Mouse (Mus musculus) urinary bladder, postnatal 25 days (tissue): ENCODE results near the gene Itih2.

Experiments
- DNase-seq: peaks from one replicate; pipeline ENCODE4 v3.0.0; 2022; ENCODE audit warnings: low spot score

The Itih2 gene

DNA sequence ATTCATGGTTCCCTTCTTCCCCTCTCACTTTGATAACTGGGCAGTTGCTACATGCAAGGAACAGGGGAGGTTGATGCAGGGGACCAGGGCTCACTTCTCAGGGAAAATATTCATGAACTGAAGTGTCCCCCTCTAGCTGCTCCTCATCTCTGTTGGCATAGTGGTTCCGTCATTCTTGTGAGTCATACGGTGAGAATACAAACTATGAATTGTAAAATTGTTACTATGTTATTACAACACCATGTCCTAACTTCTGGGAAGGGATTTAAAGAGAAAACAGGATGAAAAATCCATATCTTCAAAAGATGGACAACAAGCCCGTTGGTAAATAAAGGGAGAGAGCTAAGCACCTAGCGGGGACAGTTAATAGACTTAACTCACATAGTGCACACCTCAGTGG, at the start of gene Itih2:
Itih2 (minus strand) TSS at position 101 of the 400 bp plus-strand sequence.
- DNase-seq, result no peak

DNA sequence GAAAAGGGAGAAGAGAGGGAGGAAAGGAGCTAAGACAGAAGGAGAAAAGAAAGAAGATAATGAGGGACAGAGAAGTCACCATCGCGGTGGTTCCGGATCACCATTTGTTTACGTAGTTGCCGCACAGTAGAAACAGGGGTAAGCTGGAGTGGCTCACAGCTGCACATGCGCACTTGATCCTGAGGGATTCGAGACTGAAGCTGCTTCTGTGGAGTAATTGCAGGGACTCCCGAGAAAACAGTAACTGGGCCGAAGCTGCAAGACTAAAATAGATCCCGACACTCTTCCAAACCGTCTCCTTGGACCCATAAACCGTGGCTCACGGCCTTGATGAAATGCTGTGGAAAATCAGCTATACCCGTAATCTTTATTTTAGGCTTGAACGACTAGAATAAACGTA, 38.8 kb upstream of the Itih2 start:
- no peak for DNase-seq

DNA sequence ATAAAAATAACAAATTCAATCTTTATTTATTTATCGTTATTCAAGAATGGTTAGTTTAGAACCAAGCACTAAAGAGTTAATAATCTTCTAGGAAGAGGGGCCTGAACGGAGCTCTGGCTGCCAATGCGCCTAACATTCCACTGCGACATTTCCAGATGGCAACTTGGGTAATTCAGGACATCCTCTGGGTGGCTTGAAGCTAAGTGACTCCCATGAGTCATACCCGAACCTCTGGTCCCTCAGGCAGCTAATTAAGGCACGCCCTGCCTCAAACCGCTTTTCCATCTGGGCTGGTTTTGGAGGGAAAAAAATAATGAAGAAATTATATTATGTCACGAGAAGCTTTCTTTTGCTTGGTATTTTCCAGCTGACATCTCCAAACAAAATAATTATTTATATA, 36.8 kb upstream of the Itih2 start:
- no peak for DNase-seq

DNA sequence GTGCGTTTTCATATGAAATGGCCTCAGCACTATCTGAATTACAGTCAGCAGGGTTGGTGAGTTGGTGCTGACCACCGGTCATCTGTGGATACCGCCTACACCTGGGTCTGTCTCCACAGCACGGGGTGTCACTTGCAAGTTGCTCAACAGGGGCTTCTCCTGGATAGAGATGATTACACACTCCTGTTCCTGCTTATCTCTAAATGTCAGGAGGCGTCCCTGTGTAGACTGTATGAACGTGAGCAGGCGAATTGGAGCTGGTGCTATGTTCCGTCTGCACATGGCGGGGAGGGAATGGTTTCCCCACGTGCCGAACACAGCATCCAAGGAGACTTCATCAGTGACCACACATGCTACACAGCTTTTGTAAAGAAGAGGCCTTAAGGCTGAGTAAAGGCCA, 36.1 kb upstream of the Itih2 start:
- no peak for DNase-seq

DNA sequence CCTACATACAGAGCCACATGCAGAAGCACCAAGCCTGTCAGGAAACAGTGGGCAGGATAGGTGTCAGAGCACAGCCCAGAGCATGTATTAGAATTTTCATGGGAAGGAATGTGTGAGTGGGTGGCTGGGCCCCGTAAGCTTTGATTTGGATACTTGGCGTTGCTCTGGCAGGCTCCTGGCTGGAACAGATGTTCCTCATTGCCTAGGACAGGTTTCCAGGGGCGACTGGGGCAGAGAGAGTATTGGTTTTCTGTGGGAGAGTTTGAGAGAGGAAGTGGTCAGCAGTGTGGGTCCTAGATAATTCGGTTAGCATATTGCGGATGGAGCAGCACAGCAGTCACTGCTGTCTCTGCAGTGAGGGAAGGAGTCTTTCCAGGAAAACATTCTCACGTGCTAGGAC, 35.4 kb upstream of the Itih2 start:
- DNase-seq, result no peak

DNA sequence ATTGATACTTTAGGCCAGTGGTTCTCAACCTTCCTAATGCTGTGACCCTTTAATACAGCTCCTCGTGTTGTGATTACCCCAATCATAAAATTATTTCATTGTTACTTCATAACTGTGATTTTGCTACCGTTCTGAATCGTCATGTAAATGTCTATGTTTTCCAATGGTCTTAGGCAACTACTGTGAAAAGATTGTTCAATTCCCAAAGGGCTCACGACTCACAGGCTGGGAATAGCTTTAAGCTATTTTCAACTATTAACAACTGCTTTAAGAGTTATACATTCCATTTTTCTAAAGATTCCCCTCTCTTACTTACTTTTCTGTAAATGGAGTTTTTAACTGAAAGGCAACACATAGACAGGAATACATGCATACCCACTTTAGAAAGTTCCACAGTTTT, 30.8 kb upstream of the Itih2 start:
- DNase-seq, result no peak

DNA sequence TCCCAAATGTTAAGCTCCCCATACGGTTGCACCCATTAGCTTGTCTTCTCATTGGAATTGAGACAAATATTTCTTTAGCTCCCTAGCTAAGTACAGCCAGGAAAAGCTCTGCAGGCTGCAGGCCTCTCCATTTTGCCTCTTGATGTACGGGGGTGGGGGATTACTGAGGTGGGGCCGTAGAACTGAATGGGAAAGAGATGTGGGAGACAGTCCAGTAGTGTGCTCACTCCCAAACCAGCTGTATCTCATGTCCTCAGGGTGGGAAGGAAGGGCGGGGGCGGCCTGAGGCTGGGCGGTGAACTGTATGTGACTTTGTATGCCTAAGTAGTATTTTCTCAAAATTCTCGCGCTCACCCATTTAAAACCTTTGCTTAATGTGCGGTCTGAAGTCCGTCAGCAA, 26.0 kb upstream of the Itih2 start:
- no peak for DNase-seq

DNA sequence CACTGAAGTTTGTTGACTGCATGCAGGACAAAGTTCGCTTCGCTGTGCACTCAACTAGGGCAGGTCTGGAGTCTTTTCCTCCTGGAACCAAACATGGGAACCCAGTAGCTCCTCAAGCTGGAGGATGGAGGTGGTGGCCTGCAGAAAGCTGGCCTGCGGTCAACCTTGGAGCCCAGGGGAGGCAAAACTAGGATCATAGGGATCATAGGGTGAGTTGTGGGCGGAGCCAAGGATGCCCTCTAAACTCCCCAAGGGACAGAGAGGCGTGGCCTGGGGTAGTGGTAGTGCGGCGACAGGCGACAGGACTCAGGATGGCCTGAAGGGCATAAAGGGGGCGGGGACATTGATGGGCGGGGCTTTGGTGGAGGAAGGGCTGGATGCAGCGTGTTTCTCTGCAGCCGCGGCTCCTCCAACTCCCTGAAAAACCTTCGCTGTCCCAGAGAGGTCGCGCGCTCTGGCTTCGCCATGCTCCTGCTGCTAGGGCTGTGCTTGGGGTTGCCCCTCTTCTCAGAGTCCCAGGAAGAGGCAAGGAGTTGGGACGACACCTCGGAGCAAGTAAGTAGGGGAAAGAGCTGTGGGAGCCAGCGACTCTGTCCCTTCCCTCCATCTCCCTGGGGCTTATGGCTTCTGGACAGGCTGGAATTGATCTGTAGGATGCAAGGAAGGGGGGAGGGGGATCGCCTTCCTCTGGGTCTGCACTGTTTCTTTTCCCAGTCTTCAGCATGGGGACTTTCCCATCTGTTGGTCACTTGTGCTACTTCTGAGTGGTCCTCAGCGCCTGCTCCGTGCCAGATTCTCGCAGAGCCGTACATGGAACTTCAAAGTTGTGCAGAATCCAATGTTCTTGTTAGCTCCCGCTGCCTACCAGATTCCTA, 22.2 kb upstream of the Itih2 start, which contains the start of gene Itih5:
Itih5 (plus strand) TSS at position 371 of the 875 bp plus-strand sequence.
- peak; percentile 37 for DNase-seq

DNA sequence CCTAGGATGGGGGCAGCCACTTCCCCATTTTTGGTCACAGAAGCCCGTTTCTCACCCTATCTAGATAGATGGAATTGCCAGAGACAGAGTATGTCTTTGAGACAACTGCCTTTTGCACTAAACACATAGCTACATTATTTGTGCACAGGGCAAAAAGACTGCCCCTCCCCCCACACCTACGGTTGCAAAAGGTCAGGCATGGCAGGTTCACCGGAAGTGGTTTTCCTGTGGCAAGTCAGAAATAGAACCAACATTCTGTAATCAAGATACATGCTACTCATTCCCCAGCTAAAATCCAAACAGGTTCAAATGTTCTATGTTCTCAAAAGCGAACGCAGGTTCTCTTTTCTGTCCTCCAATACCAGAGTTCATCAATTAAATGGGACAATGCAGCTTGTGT, 21.4 kb upstream of the Itih2 start:
- DNase-seq, result no peak

DNA sequence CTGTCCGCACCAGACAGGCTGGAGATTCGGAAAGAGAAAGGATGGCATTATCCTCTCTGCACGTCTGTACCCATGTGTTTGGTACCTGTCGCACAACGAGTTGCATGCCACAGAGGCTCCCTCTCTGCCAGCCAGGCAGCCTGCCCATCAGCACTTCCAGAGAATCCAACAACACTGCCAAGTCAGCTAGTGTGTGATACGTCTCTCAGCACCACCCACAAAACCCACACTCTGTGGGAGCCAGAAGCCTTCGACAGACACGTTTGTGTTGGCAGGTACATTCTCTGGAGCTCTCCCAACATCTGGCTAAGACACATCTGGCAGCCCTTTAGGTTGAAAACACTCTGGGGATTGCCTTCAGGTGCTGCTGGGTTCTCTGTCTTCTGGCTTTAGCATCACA, 16.0 kb upstream of the Itih2 start:
- no peak for DNase-seq

DNA sequence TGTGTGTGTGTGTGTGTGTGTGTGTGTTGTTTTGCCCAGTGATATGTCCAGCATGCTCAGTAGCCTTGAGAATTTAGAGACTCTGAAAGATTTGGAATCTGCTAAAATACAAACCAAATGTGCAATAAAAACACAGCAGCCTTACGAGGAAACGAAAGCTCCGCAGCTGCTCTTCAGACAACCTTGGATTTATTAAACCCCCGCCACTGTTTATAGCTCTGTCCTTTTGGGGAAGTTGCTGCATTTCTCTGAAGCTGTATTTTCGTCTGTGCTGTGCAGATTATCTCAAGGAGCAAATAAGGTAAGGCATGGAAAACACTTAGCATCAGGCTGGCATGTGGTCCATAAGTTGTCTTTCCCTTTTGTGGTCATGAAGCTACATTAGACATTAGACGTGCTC, 14.3 kb upstream of the Itih2 start:
- no peak for DNase-seq

DNA sequence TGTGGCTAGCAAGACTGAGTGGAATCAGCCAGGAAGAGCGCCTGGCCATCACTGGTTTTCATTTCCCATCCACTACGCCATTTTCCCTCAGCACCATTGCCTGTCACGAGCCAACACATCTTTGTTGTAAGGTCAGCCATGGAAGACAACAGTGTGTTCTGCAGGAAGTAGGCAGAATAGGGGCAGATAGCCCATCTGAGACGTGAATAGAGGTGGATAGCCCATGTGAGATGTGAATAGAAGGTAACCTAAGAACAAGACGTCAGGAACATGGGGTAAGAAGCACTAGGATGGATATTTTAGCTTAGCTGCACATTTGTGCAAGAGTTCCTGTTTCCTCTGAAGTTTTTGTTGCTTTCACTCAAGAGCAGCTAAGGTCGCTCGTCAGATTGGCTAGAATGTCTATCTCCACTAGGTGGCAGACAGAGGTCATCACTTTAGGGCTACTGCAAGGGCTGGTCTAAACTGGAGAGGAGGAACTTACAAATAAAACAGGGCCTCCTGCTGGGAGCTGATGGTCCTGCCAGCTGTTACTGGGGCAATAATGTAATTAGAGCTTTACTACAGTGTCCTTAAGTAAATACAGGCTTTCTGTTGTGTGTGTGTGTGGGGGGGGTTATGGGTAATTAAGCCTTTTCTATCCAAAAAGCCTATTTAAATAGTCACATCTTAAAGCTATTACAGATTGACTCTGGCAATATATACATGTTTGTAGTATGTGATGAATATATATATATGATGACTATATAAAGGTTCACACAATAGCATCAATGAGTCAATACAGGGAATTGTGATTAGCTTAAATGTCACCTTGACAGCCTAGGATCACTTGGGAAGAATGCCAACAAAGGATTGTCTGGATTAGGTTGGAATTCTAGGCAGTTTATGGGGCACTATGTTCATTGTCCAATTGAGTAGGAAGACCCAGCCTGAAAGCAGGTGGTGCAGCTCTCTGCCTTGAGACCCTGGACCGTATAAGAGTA, 11.6 kb upstream of the Itih2 start:
- peak; percentile 36 for DNase-seq

DNA sequence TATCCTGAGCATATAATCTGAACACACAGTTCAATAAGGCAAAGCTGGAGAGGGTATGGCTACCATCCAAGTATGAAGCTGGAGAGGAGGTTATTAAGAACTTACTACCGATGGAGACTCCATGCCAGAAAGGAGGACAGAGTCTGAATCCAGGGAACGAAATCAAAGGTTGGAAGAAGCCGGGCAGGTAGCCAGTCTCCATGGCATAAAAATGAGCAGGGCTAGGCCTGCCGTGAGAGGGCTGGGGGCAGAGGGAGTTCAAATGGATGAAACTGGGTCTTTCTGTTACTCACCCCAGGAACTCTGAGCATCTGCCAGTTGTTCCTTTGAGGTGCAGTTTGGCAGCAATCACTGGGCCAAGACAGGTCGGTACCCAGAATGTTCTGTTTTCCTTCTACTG, 9.3 kb upstream of the Itih2 start:
- DNase-seq, result no peak

DNA sequence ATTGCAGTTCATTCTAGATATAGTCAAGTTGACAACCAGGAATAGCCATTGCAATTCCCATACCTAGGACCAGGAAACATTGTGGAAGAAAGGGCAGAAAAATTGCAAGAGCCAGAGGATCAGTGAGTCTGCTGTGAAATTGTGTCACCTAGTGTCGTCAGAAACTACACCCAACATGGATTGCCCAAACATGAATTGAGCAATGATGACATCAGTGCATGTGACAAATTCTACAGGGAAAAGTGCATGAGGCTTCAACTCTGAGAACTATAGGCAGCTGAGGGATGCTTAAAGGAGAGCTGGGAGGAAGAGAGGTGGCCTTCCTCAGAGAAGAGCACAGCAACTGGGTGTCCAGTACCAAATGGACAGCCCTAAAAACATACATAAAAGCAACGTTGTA, 6.1 kb upstream of the Itih2 start:
- no peak for DNase-seq

DNA sequence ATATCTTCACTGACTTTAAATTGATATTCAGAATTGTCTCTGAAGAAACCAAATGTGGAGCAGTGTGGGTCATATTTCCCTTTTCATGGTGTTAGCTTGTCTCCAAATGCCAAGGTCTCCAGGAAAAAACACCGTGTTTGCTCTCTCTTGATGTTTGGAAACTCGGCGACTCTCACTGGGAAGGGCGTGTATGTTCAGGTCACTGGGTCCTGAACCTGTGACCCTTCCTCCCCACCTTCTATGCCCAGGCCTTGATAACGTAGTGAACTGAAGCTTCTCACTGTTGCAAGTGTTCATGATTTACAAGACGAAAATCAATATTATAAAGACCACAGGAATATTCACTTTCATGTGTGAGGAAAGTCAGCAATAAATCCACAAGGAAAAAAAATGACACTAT, 2.7 kb upstream of the Itih2 start:
- no peak for DNase-seq

DNA sequence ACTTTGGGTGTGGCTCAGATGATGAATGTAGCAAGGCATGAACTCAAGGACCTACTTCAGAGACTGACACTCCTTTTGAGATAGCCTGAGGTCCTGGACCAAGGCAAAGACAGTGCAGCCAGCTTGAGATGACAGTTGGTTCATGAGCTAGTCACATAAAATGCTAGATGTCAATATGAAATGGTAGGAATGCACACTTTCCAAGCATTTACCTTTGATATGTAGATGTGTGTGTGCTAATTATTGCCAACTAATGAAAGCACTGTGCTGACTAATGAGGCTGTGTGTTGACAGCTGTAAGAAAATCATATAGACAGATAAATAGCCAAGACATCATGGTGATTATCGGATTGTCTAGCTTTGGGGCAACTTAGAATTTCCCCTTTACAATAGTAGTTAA, 932 bp upstream of the Itih2 start:
- no peak for DNase-seq

DNA sequence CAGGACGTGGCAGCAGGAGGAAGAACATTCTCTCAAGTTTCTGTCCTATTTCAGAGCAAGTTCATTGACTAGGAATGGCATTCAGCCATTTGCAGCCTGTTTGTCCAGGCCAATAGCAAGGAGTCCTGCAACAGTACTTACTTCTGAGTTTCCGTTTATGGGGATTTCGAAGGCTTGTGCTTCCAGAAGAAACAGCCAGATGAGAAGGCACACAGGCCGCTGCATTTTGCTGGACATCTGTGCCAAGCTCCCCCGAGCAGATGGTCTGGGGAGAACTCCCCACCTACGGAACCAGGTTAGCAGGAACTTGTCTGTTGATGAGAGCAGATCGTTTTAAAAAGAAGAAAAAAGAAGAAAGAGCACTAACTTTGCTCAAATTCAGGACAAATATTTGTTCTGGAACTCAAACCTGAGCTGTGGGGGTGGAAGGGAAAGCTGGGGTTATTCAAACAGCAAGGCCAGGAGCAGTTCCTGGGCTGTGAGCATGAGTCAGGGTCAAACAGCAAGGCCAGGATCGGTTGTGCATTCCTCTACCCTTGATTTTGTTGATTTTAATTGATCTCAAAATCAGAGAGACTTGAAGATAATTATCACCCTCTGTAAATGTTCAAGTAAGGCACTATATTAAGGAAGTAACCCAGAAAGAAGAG, 730 bp downstream of the Itih2 start:
- DNase-seq, result no peak

DNA sequence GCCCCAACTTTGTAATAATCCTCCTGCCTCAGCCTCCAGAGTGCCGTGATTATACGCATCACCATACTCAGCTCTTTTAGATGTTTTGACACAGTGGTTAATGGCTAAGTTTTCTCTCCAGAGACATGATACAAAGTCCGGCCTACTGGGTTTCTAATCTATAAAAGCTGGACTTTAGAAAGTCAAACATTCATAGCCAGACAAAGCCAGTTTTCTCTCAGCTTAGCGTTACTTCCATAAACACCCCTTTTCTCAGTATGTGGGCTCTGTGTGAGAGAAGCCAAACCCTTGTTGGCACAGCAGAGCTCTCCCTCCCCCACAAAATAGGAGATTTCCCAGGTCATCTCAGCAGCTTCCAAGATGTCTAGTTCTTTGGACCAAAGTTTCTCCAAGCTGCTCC, 2.6 kb downstream of the Itih2 start:
- no peak for DNase-seq

DNA sequence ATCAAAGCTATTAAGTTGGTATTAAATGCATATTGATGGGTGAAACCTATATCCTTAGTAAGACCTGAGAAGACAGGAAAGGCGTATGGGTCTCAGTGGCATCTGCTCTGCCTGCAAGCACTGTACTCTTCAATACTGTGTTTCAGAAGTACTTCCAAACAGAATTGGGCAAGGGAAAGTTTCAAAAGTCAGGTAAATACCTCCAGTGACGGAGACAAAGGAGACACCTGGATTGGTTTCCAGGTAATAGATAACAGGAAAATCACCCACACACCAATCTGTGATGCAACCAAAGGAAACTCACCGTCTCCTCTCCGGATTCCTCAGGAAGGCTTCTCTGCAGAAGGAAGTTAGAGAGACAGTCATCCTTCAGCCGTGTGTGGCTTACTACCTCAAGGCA, 3.7 kb downstream of the Itih2 start:
- no peak for DNase-seq

DNA sequence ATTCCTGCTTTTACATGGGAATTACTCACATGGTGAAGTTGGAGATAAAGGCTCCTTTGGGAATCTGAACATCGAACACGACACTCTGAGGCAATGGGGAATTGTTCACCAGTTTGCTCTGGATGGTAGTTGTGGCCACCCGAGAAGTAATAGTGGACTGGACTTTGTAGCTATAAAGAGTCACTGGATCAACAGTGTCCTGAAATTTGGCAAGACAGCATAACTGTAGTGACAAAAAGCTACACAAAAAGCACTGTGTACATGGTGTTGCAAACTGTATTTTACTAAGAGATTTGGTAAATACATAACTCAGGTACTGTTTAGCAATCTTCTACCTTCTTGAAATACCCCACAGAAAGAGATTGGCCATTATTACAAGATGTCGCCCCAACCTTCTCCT, 5.1 kb downstream of the Itih2 start:
- no peak for DNase-seq

DNA sequence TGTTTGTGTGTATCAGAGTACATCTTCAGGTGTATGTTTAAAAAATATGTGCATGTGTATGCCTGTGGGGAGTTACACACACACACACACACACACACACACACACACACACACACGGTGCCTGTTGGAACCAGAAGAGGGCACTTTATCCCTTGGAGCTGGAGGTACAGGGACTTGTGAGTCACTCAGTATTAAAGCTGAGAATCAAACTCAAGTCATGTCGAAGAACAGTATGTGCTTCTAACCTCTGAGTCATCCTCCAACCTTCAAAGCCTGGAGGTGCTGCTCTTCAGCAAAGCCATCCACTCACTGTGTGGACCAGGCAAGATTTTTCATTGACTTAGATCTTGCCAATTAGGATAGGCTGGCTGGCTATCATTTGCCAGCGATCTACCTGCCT, 9.4 kb downstream of the Itih2 start:
- DNase-seq, result no peak

DNA sequence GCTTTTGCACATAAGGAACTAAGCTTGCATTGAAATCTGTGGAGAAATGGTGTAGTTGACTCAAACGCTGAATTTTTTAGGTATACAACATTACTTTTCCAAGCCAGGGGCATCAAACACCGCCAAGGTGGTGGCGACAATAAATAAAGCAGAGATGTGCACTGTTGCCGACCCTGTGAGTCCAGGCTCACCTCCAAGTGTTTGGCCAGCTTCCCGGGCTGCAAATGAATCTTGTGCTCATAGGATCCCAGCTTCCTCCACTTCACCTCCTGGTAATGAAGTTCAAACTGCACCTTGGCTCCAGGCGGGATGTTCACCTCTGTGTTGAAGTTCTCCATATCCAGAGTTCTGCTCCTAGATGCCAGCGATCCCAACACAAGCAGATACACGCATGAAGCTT, 11.9 kb downstream of the Itih2 start:
- no peak for DNase-seq

DNA sequence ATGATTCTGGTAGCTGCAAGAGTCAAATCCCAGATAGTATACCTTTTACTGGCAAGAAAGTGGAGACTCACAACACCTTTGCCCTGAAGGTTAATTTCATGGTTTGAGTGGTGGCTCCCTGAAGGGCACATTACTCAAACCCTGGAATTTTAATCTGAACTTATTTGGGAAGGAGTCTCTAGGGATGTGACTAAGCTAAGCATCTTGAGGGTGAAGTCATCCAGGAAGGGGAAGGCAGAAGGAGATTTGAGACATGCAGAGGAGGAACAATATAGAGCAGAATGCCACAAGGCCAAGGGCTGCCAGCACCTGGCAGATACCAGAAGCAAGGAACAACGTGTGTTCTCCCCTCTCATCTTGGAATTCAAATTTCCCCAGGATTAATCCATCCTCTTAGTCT, 12.4 kb downstream of the Itih2 start:
- DNase-seq, result no peak
